Mouse (Mus musculus): ENCODE measurements around the gene Gm49450. TPM values are rescaled to one million over a fixed set of nuclear protein-coding genes. Genes with fewer than 3 reads are reported as not detected.

Gene Gm49450
- polyA plus RNA-seq, 1 experiment: not detected

GRCm38 (mm10) chr15:98949607-98949892 lies 3.8 kb downstream of the Gm49450 start:
- TF ChIP-seq POLR2A (IDR thresholded peaks at IDR 0.05; ENCODE audit: insufficient read depth, low read depth, low read length) (no peak), CTCF (IDR thresholded peaks at IDR 0.05; ENCODE audit: insufficient read depth, low read depth, low read length) (no peak)
- WGBS: 29% methylated on average over 3 of the region's 3 CpGs
- Histone ChIP-seq H3K4me1 (ENCODE audit: control insufficient read depth, insufficient read depth, low read length) (peaks cover 5% of the 10 kb centered on the region; the same call in 1 of the 2 replicates), H3K4me3 (ENCODE audit: insufficient read depth, low read depth, low read length) (no peak overlapping the region), H3K27ac (ENCODE audit: insufficient read depth, low read depth, low read length) (no peak overlapping the region)

- no peak overlapping the region for H3K27ac ChIP-seq (ENCODE audit: insufficient read depth, low read depth, low read length)
- WGBS: 49% methylated on average over 6 of the region's 6 CpGs
- no peak overlapping the region for H3K4me3 ChIP-seq (ENCODE audit: insufficient read depth, low read depth, low read length)
Observed at GRCm38 (mm10) chr15:98948857-98949606, 4.3 kb downstream of the Gm49450 start.

GRCm38 (mm10) chr15:98948382-98948781 lies 5.0 kb downstream of the Gm49450 start:
- Histone ChIP-seq H3K4me1 (ENCODE audit: control insufficient read depth, insufficient read depth, low read length) (peaks cover 5% of the 10 kb centered on the region; the same call in 1 of the 2 replicates), H3K4me3 (ENCODE audit: insufficient read depth, low read depth, low read length) (no peak overlapping the region), H3K27ac (ENCODE audit: insufficient read depth, low read depth, low read length) (no peak overlapping the region)
- TF ChIP-seq CTCF (IDR thresholded peaks at IDR 0.05; ENCODE audit: insufficient read depth, low read depth, low read length) (no peak), POLR2A (IDR thresholded peaks at IDR 0.05; ENCODE audit: insufficient read depth, low read depth, low read length) (no peak)

More at GRCm38 (mm10) chr15:98948857-98949606, 4.3 kb downstream of the Gm49450 start:
- TF ChIP-seq CTCF (IDR thresholded peaks at IDR 0.05; ENCODE audit: insufficient read depth, low read depth, low read length) (no peak), POLR2A (IDR thresholded peaks at IDR 0.05; ENCODE audit: insufficient read depth, low read depth, low read length) (no peak)
- peaks cover 5% of the 10 kb centered on the region; the same call in 1 of the 2 replicates for H3K4me1 ChIP-seq (ENCODE audit: control insufficient read depth, insufficient read depth, low read length)

GRCm38 (mm10) chr15:98947884-98948283 lies 5.5 kb downstream of the Gm49450 start:
- H3K4me3 ChIP-seq (ENCODE audit: insufficient read depth, low read depth, low read length): no peak overlapping the region
- TF ChIP-seq CTCF (IDR thresholded peaks at IDR 0.05; ENCODE audit: insufficient read depth, low read depth, low read length): no peak
- no peak for TF ChIP-seq POLR2A (IDR thresholded peaks at IDR 0.05; ENCODE audit: insufficient read depth, low read depth, low read length)
- 60% methylated on average over 3 of the region's 3 CpGs for WGBS
- no peak overlapping the region for H3K27ac ChIP-seq (ENCODE audit: insufficient read depth, low read depth, low read length)
- H3K4me1 ChIP-seq (ENCODE audit: control insufficient read depth, insufficient read depth, low read length): peaks cover 5% of the 10 kb centered on the region; the same call in 1 of the 2 replicates

GRCm38 (mm10) chr15:98943133-98943532 lies 10.2 kb downstream of the Gm49450 start:
- TF ChIP-seq POLR2A (IDR thresholded peaks at IDR 0.05; ENCODE audit: insufficient read depth, low read depth, low read length): no peak
- H3K4me1 ChIP-seq (ENCODE audit: control insufficient read depth, insufficient read depth, low read length): peaks cover 6% of the 10 kb centered on the region
- 85% methylated on average over 4 of the region's 4 CpGs for WGBS

GRCm38 (mm10) chr15:98942081-98942480 lies 11.3 kb downstream of the Gm49450 start:
- TF ChIP-seq POLR2A (IDR thresholded peaks at IDR 0.05; ENCODE audit: insufficient read depth, low read depth, low read length) (no peak), CTCF (IDR thresholded peaks at IDR 0.05; ENCODE audit: insufficient read depth, low read depth, low read length) (no peak)
- Histone ChIP-seq H3K27ac (ENCODE audit: insufficient read depth, low read depth, low read length) (no peak overlapping the region), H3K4me3 (ENCODE audit: insufficient read depth, low read depth, low read length) (no peak overlapping the region), H3K4me1 (ENCODE audit: control insufficient read depth, insufficient read depth, low read length) (peaks cover 6% of the 10 kb centered on the region)
- WGBS: 72% methylated on average over 4 of the region's 4 CpGs

More at GRCm38 (mm10) chr15:98943133-98943532, 10.2 kb downstream of the Gm49450 start:
- Histone ChIP-seq H3K27ac (ENCODE audit: insufficient read depth, low read depth, low read length) (no peak overlapping the region), H3K4me3 (ENCODE audit: insufficient read depth, low read depth, low read length) (no peak overlapping the region)

- H3K4me1 ChIP-seq (ENCODE audit: control insufficient read depth, insufficient read depth, low read length): peaks cover 6% of the 10 kb centered on the region
- no peak overlapping the region for H3K4me3 ChIP-seq (ENCODE audit: insufficient read depth, low read depth, low read length)
- no peak overlapping the region for H3K27ac ChIP-seq (ENCODE audit: insufficient read depth, low read depth, low read length)
- 79% methylated on average over 2 of the region's 2 CpGs for WGBS
- TF ChIP-seq POLR2A (IDR thresholded peaks at IDR 0.05; ENCODE audit: insufficient read depth, low read depth, low read length): no peak
- TF ChIP-seq CTCF (IDR thresholded peaks at IDR 0.05; ENCODE audit: insufficient read depth, low read depth, low read length): no peak
Observed at GRCm38 (mm10) chr15:98941539-98941938, 11.8 kb downstream of the Gm49450 start.

- peaks cover 6% of the 10 kb centered on the region for H3K4me1 ChIP-seq (ENCODE audit: control insufficient read depth, insufficient read depth, low read length)
- TF ChIP-seq POLR2A (IDR thresholded peaks at IDR 0.05; ENCODE audit: insufficient read depth, low read depth, low read length) (no peak), CTCF (IDR thresholded peaks at IDR 0.05; ENCODE audit: insufficient read depth, low read depth, low read length) (no peak)
- no peak overlapping the region for H3K27ac ChIP-seq (ENCODE audit: insufficient read depth, low read depth, low read length)
- whole genome bisulfite sequencing: 23% methylated on average over 10 of the region's 10 CpGs
- no peak overlapping the region for H3K4me3 ChIP-seq (ENCODE audit: insufficient read depth, low read depth, low read length)
Observed at GRCm38 (mm10) chr15:98940816-98941215, 12.5 kb downstream of the Gm49450 start.

GRCm38 (mm10) chr15:98934217-98934839 lies 19.0 kb downstream of the Gm49450 start, which contains the start of gene Tuba1b:
Gene Tuba1b, minus strand, starts transcription at chr15:98934565.
- Histone ChIP-seq H3K4me3 (ENCODE audit: insufficient read depth, low read depth, low read length) (peak within 1 kb of the TSS; percentile 90), H3K4me1 (ENCODE audit: control insufficient read depth, insufficient read depth, low read length) (peaks cover 7% of the 10 kb centered on the region), H3K27ac (ENCODE audit: insufficient read depth, low read depth, low read length) (peak within 1 kb of the TSS; percentile 96)
- WGBS: under 1% methylated on average over 56 of the region's 58 CpGs
- TF ChIP-seq POLR2A (IDR thresholded peaks at IDR 0.05; ENCODE audit: insufficient read depth, low read depth, low read length): peak; percentile 80
- no peak for TF ChIP-seq CTCF (IDR thresholded peaks at IDR 0.05; ENCODE audit: insufficient read depth, low read depth, low read length)
